Mouse (Mus musculus): ENCODE measurements around the gene Dst. TPM values are rescaled to one million over a fixed set of nuclear protein-coding genes. Genes with fewer than 3 reads are reported as not detected.
"Not testable (repeated sequence)": the region's sequence is repeated elsewhere in the genome, so short reads cannot be mapped to it uniquely, and the experiment has no call there.

Dst gene
- polyA plus RNA-seq, 1 experiment = 55.8 TPM

- TF ChIP-seq CTCF (conservative IDR thresholded peaks at IDR 0.05; ENCODE audit: insufficient read depth, insufficient read length, low read depth, low read length) = no peak
- TF ChIP-seq POLR2A (IDR thresholded peaks at IDR 0.05; ENCODE audit: low read depth, low read length) = no peak
- Histone ChIP-seq H3K4me1 (ENCODE audit: control insufficient read depth, insufficient read depth, low read length) (no peaks in the 10 kb centered on the region), H3K4me3 (ENCODE audit: insufficient read depth, low read depth, low read length) (no peak overlapping the region), H3K36me3 (ENCODE audit: control insufficient read depth, insufficient read depth, low read length) (peaks cover 7% of the 10 kb centered on the region), H3K27ac (ENCODE audit: insufficient read depth, low read depth, low read length) (no peak overlapping the region), H3K27me3 (replicated peaks; ENCODE audit: control insufficient read depth, insufficient read depth, low read length) (no peaks in the 10 kb centered on the region)
- 90% methylated on average over 15 of the region's 15 CpGs for WGBS
- DNase-seq = no peak
Observed at GRCm38 (mm10) chr1:34307191-34307590, 399.2 kb downstream of the Dst start.

GRCm38 (mm10) chr1:34308841-34309240 is 400.8 kb downstream of the Dst start:
- 97% methylated on average over 3 of the region's 3 CpGs for WGBS
- not testable (repeated sequence) for H3K4me3 ChIP-seq (ENCODE audit: insufficient read depth, low read depth, low read length); H3K27ac ChIP-seq (ENCODE audit: insufficient read depth, low read depth, low read length); H3K4me1 ChIP-seq (ENCODE audit: control insufficient read depth, insufficient read depth, low read length); H3K27me3 ChIP-seq (replicated peaks; ENCODE audit: control insufficient read depth, insufficient read depth, low read length); H3K36me3 ChIP-seq (ENCODE audit: control insufficient read depth, insufficient read depth, low read length); DNase-seq

- WGBS = over 99% methylated on average over 12 of the region's 12 CpGs
- Histone ChIP-seq H3K27me3 (replicated peaks; ENCODE audit: control insufficient read depth, insufficient read depth, low read length) (no peaks in the 10 kb centered on the region), H3K4me1 (ENCODE audit: control insufficient read depth, insufficient read depth, low read length) (no peaks in the 10 kb centered on the region), H3K4me3 (ENCODE audit: insufficient read depth, low read depth, low read length) (no peak overlapping the region), H3K36me3 (ENCODE audit: control insufficient read depth, insufficient read depth, low read length) (peaks cover 5% of the 10 kb centered on the region), H3K27ac (ENCODE audit: insufficient read depth, low read depth, low read length) (no peak overlapping the region)
- TF ChIP-seq CTCF (conservative IDR thresholded peaks at IDR 0.05; ENCODE audit: insufficient read depth, insufficient read length, low read depth, low read length) = no peak
- TF ChIP-seq POLR2A (IDR thresholded peaks at IDR 0.05; ENCODE audit: low read depth, low read length) = no peak
- DNase-seq = no peak
Observed at GRCm38 (mm10) chr1:34309396-34309795, 401.4 kb downstream of the Dst start.

GRCm38 (mm10) chr1:34310532-34311250 is 402.7 kb downstream of the Dst start:
- no peak overlapping the region for H3K27ac ChIP-seq (ENCODE audit: insufficient read depth, low read depth, low read length)
- no peaks in the 10 kb centered on the region for H3K4me1 ChIP-seq (ENCODE audit: control insufficient read depth, insufficient read depth, low read length)
- H3K4me3 ChIP-seq (ENCODE audit: insufficient read depth, low read depth, low read length) = no peak overlapping the region
- H3K27me3 ChIP-seq (replicated peaks; ENCODE audit: control insufficient read depth, insufficient read depth, low read length) = no peaks in the 10 kb centered on the region
- WGBS = 66% methylated on average over 8 of the region's 8 CpGs
- peak; percentile 28 for DNase-seq
- peaks cover 5% of the 10 kb centered on the region for H3K36me3 ChIP-seq (ENCODE audit: control insufficient read depth, insufficient read depth, low read length)
- no peak for TF ChIP-seq CTCF (conservative IDR thresholded peaks at IDR 0.05; ENCODE audit: insufficient read depth, insufficient read length, low read depth, low read length)
- no peak for TF ChIP-seq POLR2A (IDR thresholded peaks at IDR 0.05; ENCODE audit: low read depth, low read length)

- no peak for DNase-seq
- no peaks in the 10 kb centered on the region for H3K27me3 ChIP-seq (replicated peaks; ENCODE audit: control insufficient read depth, insufficient read depth, low read length)
- H3K4me3 ChIP-seq (ENCODE audit: insufficient read depth, low read depth, low read length) = no peak overlapping the region
- TF ChIP-seq CTCF (conservative IDR thresholded peaks at IDR 0.05; ENCODE audit: insufficient read depth, insufficient read length, low read depth, low read length) (no peak), POLR2A (IDR thresholded peaks at IDR 0.05; ENCODE audit: low read depth, low read length) (no peak)
- no peak overlapping the region for H3K27ac ChIP-seq (ENCODE audit: insufficient read depth, low read depth, low read length)
- no peaks in the 10 kb centered on the region for H3K4me1 ChIP-seq (ENCODE audit: control insufficient read depth, insufficient read depth, low read length)
- H3K36me3 ChIP-seq (ENCODE audit: control insufficient read depth, insufficient read depth, low read length) = peaks cover 2% of the 10 kb centered on the region
- WGBS = 95% methylated on average over 4 of the region's 4 CpGs
Observed at GRCm38 (mm10) chr1:34312806-34313205, 404.8 kb downstream of the Dst start.

GRCm38 (mm10) chr1:34315381-34315780 is 407.4 kb downstream of the Dst start:
- Histone ChIP-seq H3K36me3 (ENCODE audit: control insufficient read depth, insufficient read depth, low read length) (no peaks in the 10 kb centered on the region), H3K27me3 (replicated peaks; ENCODE audit: control insufficient read depth, insufficient read depth, low read length) (no peaks in the 10 kb centered on the region), H3K4me1 (ENCODE audit: control insufficient read depth, insufficient read depth, low read length) (no peaks in the 10 kb centered on the region), H3K4me3 (ENCODE audit: insufficient read depth, low read depth, low read length) (no peak overlapping the region), H3K27ac (ENCODE audit: insufficient read depth, low read depth, low read length) (no peak overlapping the region)
- WGBS = 53% methylated on average over 5 of the region's 5 CpGs
- TF ChIP-seq CTCF (conservative IDR thresholded peaks at IDR 0.05; ENCODE audit: insufficient read depth, insufficient read length, low read depth, low read length) (no peak), POLR2A (IDR thresholded peaks at IDR 0.05; ENCODE audit: low read depth, low read length) (no peak)
- DNase-seq = no peak

- Histone ChIP-seq H3K27me3 (replicated peaks; ENCODE audit: control insufficient read depth, insufficient read depth, low read length) (no peaks in the 10 kb centered on the region), H3K4me1 (ENCODE audit: control insufficient read depth, insufficient read depth, low read length) (no peaks in the 10 kb centered on the region), H3K4me3 (ENCODE audit: insufficient read depth, low read depth, low read length) (no peak overlapping the region), H3K27ac (ENCODE audit: insufficient read depth, low read depth, low read length) (no peak overlapping the region), H3K36me3 (ENCODE audit: control insufficient read depth, insufficient read depth, low read length) (no peaks in the 10 kb centered on the region)
- TF ChIP-seq POLR2A (IDR thresholded peaks at IDR 0.05; ENCODE audit: low read depth, low read length) (no peak), CTCF (conservative IDR thresholded peaks at IDR 0.05; ENCODE audit: insufficient read depth, insufficient read length, low read depth, low read length) (no peak)
- DNase-seq = no peak
- WGBS = 83% methylated on average over 7 of the region's 7 CpGs
Observed at GRCm38 (mm10) chr1:34324255-34324654, 416.2 kb downstream of the Dst start.

Measured in kidney, adult 2 months (tissue).